Mouse (Mus musculus) limb, embryonic 15.5 days (tissue): ENCODE measurements around the gene 4921517D22Rik. TPM values are rescaled to one million over a fixed set of nuclear protein-coding genes. Genes with fewer than 3 reads are reported as not detected.

Source experiments
- ATAC-seq: fragments of 200-750 bp; cut with Nextera tagmentation; 2 replicates; pipeline ENCODE4 v1.8.0; 2017; ENCODE audit warnings: low read depth, moderate TSS enrichment; ENCODE audit not compliant: insufficient number of reproducible peaks, low FRiP score, low TSS enrichment
- H3K27ac ChIP-seq: fragments of 300-500 bp; sonication (generic); 2 replicates; pipeline ENCODE4 v1.5.1; 2015; ENCODE audit warnings: moderate library complexity, mild to moderate bottlenecking, inconsistent platforms
- H3K27me3 ChIP-seq: fragments of 300-500 bp; sonication (generic); 2 replicates; pipeline ENCODE4 v1.6.1; 2015; ENCODE audit warnings: inconsistent platforms
- H3K36me3 ChIP-seq: fragments of 300-500 bp; sonication (generic); 2 replicates; pipeline ENCODE4 v1.6.1; 2015; ENCODE audit warnings: inconsistent platforms
- H3K4me1 ChIP-seq: fragments of 300-500 bp; sonication (generic); 2 replicates; pipeline ENCODE4 v1.6.1; 2015; ENCODE audit warnings: inconsistent platforms
- H3K4me2 ChIP-seq: fragments of 300-500 bp; sonication (generic); 2 replicates; pipeline ENCODE4 v1.6.1; 2015; ENCODE audit warnings: mild to moderate bottlenecking, inconsistent platforms
- H3K4me3 ChIP-seq: fragments of 300-500 bp; sonication (generic); 2 replicates; pipeline ENCODE4 v1.5.1; 2015; ENCODE audit warnings: mild to moderate bottlenecking, inconsistent platforms
- H3K9ac ChIP-seq: fragments of 300-500 bp; sonication (generic); 2 replicates; pipeline ENCODE4 v1.6.1; 2015; ENCODE audit warnings: inconsistent platforms
- H3K9me3 ChIP-seq: fragments of 300-500 bp; sonication (generic); 2 replicates; pipeline ENCODE4 v1.6.1; 2016; ENCODE audit warnings: inconsistent platforms
- WGBS: fragments of 180-500 bp; shearing (Covaris S2); methylation state at CpG from one replicate; pipeline ENCODE4 v1.1.7; 2015; 5-methylcytosine and 5-hydroxymethylcytosine counted together
- polyA plus RNA-seq: library from polyadenylated mRNA; unstranded; fragments of >200 nt; fragmentation: Nextera tagmentation; extraction: Ambion mirVana; gene quantifications from 2 replicates; pipeline ENCODE4 v1.2.1, GENCODE M21; 2015

The 4921517D22Rik gene
- polyA plus RNA-seq, 1 experiment from 2014 or later = not detected

DNA sequence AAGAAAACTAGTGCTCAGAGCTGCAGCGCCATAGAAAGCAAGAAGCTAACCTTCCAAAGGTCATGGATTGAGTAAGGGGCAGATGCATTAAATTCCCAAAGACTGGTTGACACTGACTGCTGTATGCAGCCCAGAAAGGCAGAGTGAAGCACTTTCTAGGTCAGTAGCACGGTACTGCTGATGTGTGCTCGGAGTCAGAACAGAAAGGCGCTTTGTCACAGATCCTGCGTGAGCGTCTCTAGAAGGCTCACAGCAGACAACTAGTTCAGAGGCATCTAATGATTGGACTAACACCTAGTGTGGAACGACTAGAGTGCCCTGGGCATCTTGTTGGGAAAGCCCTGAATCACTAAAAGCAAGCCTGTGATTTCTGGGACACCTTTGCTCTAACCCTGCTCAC is 56.1 kb downstream of the 4921517D22Rik start:
- Histone ChIP-seq H3K4me3 (no peak overlapping the region), H3K36me3 (peaks cover 58% of the 10 kb centered on the region), H3K4me1 (no peaks in the 10 kb centered on the region), H3K27me3 (no peaks in the 10 kb centered on the region), H3K9me3 (no peaks in the 10 kb centered on the region), H3K27ac (no peak overlapping the region), H3K4me2 (no peak overlapping the region), H3K9ac (no peak overlapping the region)
- no peak for ATAC-seq
- WGBS = 90% methylated on average over 7 of the region's 7 CpGs

Other genes starting within 250 kb of the 4921517D22Rik start
- 9.3 and 12.2 TPM in 2 replicates for gene Agtpbp1, start 108.9 kb downstream of the 4921517D22Rik start, polyA plus RNA-seq
- gene Naa35, start 108.8 kb downstream of the 4921517D22Rik start, polyA plus RNA-seq = 74.2 and 80.9 TPM in 2 replicates
- gene Golm1, start 18.3 kb downstream of the 4921517D22Rik start, polyA plus RNA-seq = 38.8 and 39.4 TPM in 2 replicates
- not detected in 2 replicates for gene Spata31d1a, start 16.2 kb upstream of the 4921517D22Rik start, polyA plus RNA-seq
- 0.04 TPM in 1 of 2 replicates, not detected in the other for gene Spata31d1b, start 18.2 kb upstream of the 4921517D22Rik start, polyA plus RNA-seq
- not detected in 2 replicates for gene Spata31d1d, start 37.6 kb upstream of the 4921517D22Rik start, polyA plus RNA-seq
- gene 1700014D04Rik, start 52.6 kb upstream of the 4921517D22Rik start, polyA plus RNA-seq = not detected in 2 replicates
- gene Isca1, start 75.7 kb upstream of the 4921517D22Rik start, polyA plus RNA-seq = 111 and 132 TPM in 2 replicates
- not detected in 2 replicates for gene Gm49354, start 88.1 kb upstream of the 4921517D22Rik start, polyA plus RNA-seq
- gene Tut7, start 129.0 kb upstream of the 4921517D22Rik start, polyA plus RNA-seq = 50.4 and 57.1 TPM in 2 replicates